Comparison of ENCODE assay signal across 29 mouse cellular contexts in the genomic region with DNA sequence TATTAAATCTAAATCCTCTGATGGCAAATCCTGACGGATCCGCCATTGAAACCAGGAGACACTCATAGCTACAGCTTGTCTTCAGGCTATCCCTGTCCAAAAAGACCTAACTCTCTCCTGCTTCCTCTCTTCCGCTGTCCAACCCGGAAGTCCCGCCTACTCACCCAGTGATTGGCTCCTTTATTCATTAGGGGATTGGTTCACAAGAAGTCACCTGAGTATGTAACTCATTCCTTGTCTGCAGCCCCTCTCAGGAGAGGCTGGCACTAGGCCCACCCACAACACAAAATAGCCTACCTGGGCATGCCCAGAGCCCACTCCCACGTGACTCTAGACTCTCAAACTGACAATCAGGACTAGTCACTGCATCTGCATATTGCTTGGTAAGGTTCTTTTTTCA.
A peak's percentile ranks its signal among the peaks of the same experiment; 100 is the strongest.
DNase-seq lines count a peak whose midpoint lies in the region; ATAC-seq and TF ChIP-seq lines count a peak whose summit lies in the region.
"Had no signal": no experiment of that assay in that cellular context is flagged by ENCODE, and none has a peak within 500 bp of the region (broad histone marks: within the 10 kb centered on the region; RNA-seq: fewer than 3 reads in every experiment).

No protein-coding gene starts in this region.

- peak overlapping the region; percentile 61 to 78; a peak in 3 of 4 replicates for H3K4me3 ChIP-seq in ES-E14 (ENCODE audit: insufficient read depth in 1 of 2, low read depth in 1 of 2, low read length in 2 of 2, poor library complexity in 1 of 2, severe bottlenecking in 1 of 2)
- H3K4me3 ChIP-seq: embryonic facial prominence, embryonic 10.5 days; embryonic facial prominence, embryonic 13.5 days; erythroblast, embryonic 14.5 days; forebrain, embryonic 12.5 days; forebrain, embryonic 15.5 days; heart, embryonic 10.5 days; heart, embryonic 13.5 days had no signal

- H3K9ac ChIP-seq in ES-E14 (ENCODE audit: insufficient read depth, low read depth, low read length, poor library complexity, severe bottlenecking) = peak overlapping the region; percentile 79; the same call in 1 of the 2 replicates
- H3K9ac ChIP-seq: embryonic facial prominence, embryonic 13.5 days; forebrain, embryonic 12.5 days; forebrain, embryonic 15.5 days; heart, embryonic 13.5 days; hindbrain, embryonic 14.5 days had no signal

- no peaks in the 10 kb centered on the region for H3K36me3 ChIP-seq in ES-E14 (ENCODE audit: control insufficient read depth, insufficient read depth, low read length, poor library complexity, severe bottlenecking)
- H3K36me3 ChIP-seq: embryonic facial prominence, embryonic 10.5 days; embryonic facial prominence, embryonic 13.5 days; forebrain, embryonic 12.5 days; forebrain, embryonic 15.5 days; G1E; heart, embryonic 10.5 days; heart, embryonic 13.5 days had no signal

- no peak for ATAC-seq in activated CD4-positive, CD25-positive, alpha-beta regulatory T cell, adult 4 months
- ATAC-seq: forebrain, embryonic 15.5 days; hindbrain, postnatal 0 days; inflammation-experienced regulatory T-cells, adult 6 months; Patski had no signal

- in situ Hi-C loops in ES-E14 (cut with MboI; ENCODE audit: low sequenced_read_pairs in 2 of 2, unreplicated experiment in 2 of 2) = no loop called here

- H3K27ac ChIP-seq in ES-E14 (ENCODE audit: insufficient read depth, low read depth, low read length, poor library complexity, severe bottlenecking) = peak overlapping the region; percentile 49; the same call in 1 of the 2 replicates
- H3K27ac ChIP-seq: embryonic facial prominence, embryonic 10.5 days; embryonic facial prominence, embryonic 13.5 days; forebrain, embryonic 12.5 days; forebrain, embryonic 15.5 days; heart, embryonic 10.5 days; heart, embryonic 13.5 days; hindbrain, embryonic 14.5 days; hindbrain, postnatal 0 days had no signal

- H3K9me3 ChIP-seq in ES-E14 (ENCODE audit: control insufficient read depth, insufficient read depth, low read depth, low read length) = no peaks in the 10 kb centered on the region
- H3K9me3 ChIP-seq: embryonic facial prominence, embryonic 10.5 days; forebrain, embryonic 15.5 days had no signal

- peak; percentile 3 for DNase-seq in retina, adult 2 months (ENCODE audit: low read depth, low spot score)
- no peak for DNase-seq in retina, embryonic 14.5 days (ENCODE audit: low spot score)
- no peak for DNase-seq in ES-E14 (ENCODE audit: low read depth, low spot score)
- peak; percentile 67 for DNase-seq in retina, postnatal 1 day
- no peak for DNase-seq in right cerebral cortex, adult 18-20 months
- no peak for DNase-seq in heart, adult 8-10 months (ENCODE audit: low spot score)
- DNase-seq: adrenal gland, postnatal 10 days; adrenal gland, postnatal 36 days; cerebellum, adult 18-20 months; cerebellum, adult 9-11 months; cerebellum, postnatal 25 days; embryo, embryonic 11 days; gastrocnemius, postnatal 25 days; heart, adult 18-20 months; heart, postnatal 14 days; heart, postnatal 4 days had no signal

- no peaks in the 10 kb centered on the region for H3K4me1 ChIP-seq in ES-E14 (ENCODE audit: control insufficient read depth in 2 of 2, insufficient read depth in 2 of 2, low read length in 2 of 2, poor library complexity in 1 of 2)
- H3K4me1 ChIP-seq: embryonic facial prominence, embryonic 10.5 days; embryonic facial prominence, embryonic 13.5 days; forebrain, embryonic 12.5 days; forebrain, embryonic 15.5 days; heart, embryonic 10.5 days; heart, embryonic 13.5 days had no signal

TF ChIP-seq in ES-E14, 5 proteins besides CTCF, POLR2A, EP300 and RAD21:
- no peak for TF ChIP-seq ZC3H11A (IDR thresholded peaks at IDR 0.05; ENCODE audit: borderline replicate concordance, low read depth, low read length)
- no peak for TF ChIP-seq MAFK (IDR thresholded peaks at IDR 0.05; ENCODE audit: insufficient read depth, low read depth, low read length)
- TF ChIP-seq HCFC1 (IDR thresholded peaks at IDR 0.05; ENCODE audit: borderline replicate concordance, insufficient read depth, low read length) = no peak
- no peak for TF ChIP-seq CHD2 (IDR thresholded peaks at IDR 0.05; ENCODE audit: low read depth, low read length)
- TF ChIP-seq ZNF384 (IDR thresholded peaks at IDR 0.05; ENCODE audit: low read depth, low read length) = no peak

Comparison
In these comparisons a context has a peak if more than half of its experiments do, and no peak if none do; other contexts are left out.
1. DNase-seq: peak in retina, adult 2 months (single experiment) and retina, postnatal 1 day (single experiment); none in retina, embryonic 14.5 days (single experiment), ES-E14 (single experiment), right cerebral cortex, adult 18-20 months (single experiment) and heart, adult 8-10 months (single experiment).